Mouse (Mus musculus): ENCODE results near the gene Slc38a4. TPM values are rescaled to one million over a fixed set of nuclear protein-coding genes. Genes with fewer than 3 reads are reported as not detected.

The Slc38a4 gene
- polyA plus RNA-seq, 1 experiment from 2014 or later, result 7.9 TPM

GRCm38 (mm10) chr15:97054767-97055489 is 828 bp downstream of the Slc38a4 start:
- DNase-seq (ENCODE audit: low spot score), result no peak

GRCm38 (mm10) chr15:97054131-97054530 is 1.6 kb downstream of the Slc38a4 start:
- no peak for DNase-seq (ENCODE audit: low spot score)

GRCm38 (mm10) chr15:97050436-97050835 is 5.3 kb downstream of the Slc38a4 start:
- no peak for DNase-seq (ENCODE audit: low spot score)

- no peak for DNase-seq (ENCODE audit: low spot score)
Measured at GRCm38 (mm10) chr15:97050011-97050410, 5.7 kb downstream of the Slc38a4 start.

- no peak for DNase-seq (ENCODE audit: low spot score)
Measured at GRCm38 (mm10) chr15:97049281-97049841, 6.4 kb downstream of the Slc38a4 start.

GRCm38 (mm10) chr15:97048267-97048666 is 7.5 kb downstream of the Slc38a4 start:
- no peak for DNase-seq (ENCODE audit: low spot score)

GRCm38 (mm10) chr15:97043921-97044320 is 11.8 kb downstream of the Slc38a4 start:
- DNase-seq (ENCODE audit: low spot score), result no peak

GRCm38 (mm10) chr15:97042001-97042491 is 13.7 kb downstream of the Slc38a4 start:
- no peak for DNase-seq (ENCODE audit: low spot score)

- no peak for DNase-seq (ENCODE audit: low spot score)
Measured at GRCm38 (mm10) chr15:97041182-97041581, 14.6 kb downstream of the Slc38a4 start.

DNA sequence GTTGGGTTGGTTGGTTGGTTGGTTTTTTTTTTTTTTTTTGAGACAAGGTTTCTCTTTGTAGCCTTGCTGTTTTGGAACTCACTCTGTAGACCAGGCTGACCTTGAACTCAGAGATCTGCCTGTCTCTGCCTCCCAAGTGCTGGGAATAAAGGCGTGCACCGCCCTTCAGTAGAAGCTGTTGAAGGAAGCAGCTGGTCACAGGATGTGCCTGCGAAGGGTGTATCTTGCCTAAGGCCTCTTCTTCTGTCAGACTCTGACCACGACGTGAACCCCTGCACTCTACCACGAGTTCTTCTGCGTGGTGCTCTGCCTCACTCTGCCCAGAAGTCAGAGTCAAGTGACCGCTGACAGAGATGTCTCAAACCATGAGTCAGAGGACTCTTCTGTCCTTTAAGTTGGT is 18.0 kb downstream of the Slc38a4 start:
- DNase-seq (ENCODE audit: low spot score), result no peak

DNA sequence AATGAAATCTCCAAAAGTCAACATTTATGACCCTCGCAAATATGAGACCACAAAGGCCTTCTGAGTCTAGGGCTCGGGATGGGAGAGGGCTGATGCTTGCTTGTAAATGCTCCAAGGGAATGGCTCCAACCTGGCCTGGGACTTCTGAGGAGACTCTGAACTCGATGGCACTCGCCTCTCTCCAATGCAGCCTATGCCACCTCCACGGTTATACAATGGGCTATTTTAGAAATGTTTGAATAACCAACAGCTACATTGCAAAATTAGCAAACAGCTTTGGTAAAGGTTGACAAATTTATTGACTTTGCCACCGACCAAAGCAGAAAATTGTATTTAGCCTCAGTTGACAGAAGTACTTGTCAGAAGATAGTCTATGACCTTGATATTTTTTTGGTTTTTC is 19.9 kb downstream of the Slc38a4 start:
- no peak for DNase-seq (ENCODE audit: low spot score)

GRCm38 (mm10) chr15:97033485-97033991 is 22.2 kb downstream of the Slc38a4 start:
- DNase-seq (ENCODE audit: low spot score), result no peak

- DNase-seq (ENCODE audit: low spot score), result no peak
Measured at GRCm38 (mm10) chr15:97031886-97032285, 23.9 kb downstream of the Slc38a4 start.

DNA sequence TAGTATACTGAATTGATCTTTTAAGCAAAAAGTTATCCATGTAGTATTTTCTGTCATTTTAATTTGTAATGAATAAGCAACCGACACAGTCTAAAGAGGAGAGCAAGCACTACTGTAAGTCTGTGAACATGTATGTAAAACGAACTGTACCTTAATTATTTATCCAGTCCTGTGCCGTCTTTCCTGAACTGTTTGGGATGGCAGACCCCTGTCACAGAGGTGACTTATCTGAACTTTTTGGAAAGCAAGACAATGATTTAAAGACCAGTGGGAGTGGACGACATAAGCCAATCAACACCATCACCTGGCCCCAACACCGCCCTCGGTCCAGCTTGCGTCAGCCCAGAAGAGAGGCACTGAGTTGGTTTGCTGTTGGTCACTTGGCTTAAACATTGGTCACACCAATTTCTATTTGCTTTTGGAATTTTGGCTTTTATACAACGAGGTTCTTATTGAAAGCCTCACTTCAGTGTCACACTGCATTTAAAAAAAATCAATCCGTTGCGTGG is 24.7 kb downstream of the Slc38a4 start:
- no peak for DNase-seq (ENCODE audit: low spot score)

- no peak for DNase-seq (ENCODE audit: low spot score)
Measured at GRCm38 (mm10) chr15:97030136-97030535, 25.6 kb downstream of the Slc38a4 start.

DNA sequence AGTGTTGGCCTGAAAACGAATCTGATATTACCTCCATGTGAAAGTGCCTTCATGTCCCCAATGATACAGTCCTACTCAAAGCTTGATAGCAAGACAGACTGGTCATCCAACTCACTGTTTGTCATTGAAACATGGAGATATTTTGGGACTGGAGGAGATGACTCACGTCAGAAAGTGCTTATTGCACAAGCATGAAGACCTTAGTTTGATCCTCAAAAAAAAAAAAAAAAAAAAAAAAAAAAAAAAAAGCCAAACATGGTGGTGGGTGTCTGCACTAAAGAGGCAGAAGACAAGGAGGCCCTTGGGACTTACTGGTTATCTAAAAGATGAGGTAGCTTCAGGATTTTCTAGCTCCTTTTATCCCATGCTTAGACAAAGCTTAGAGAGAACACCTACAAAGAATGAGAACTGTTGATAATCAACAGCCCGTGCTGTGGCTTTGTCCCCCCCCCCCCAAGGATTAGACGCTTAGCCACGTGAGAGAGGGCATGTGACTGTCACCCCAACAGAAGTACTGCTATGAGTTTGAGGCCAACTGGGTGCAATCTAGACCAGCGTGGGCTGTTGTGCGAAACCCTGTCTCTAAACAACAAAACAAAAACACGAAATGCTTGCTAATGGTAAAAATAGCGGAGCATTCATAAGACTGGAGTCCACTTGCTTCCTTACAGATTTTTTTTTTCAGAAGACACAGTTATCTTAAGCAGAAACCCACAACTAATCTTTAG is 26.5 kb downstream of the Slc38a4 start:
- DNase-seq (ENCODE audit: low spot score), result no peak

GRCm38 (mm10) chr15:97028651-97029050 is 27.1 kb downstream of the Slc38a4 start:
- DNase-seq (ENCODE audit: low spot score), result no peak

- DNase-seq (ENCODE audit: low spot score), result no peak
Measured at GRCm38 (mm10) chr15:97028046-97028634, 27.6 kb downstream of the Slc38a4 start.

GRCm38 (mm10) chr15:97026670-97027069 is 29.1 kb downstream of the Slc38a4 start:
- DNase-seq (ENCODE audit: low spot score), result no peak

GRCm38 (mm10) chr15:97022764-97023163 is 33.0 kb downstream of the Slc38a4 start:
- no peak for DNase-seq (ENCODE audit: low spot score)

DNA sequence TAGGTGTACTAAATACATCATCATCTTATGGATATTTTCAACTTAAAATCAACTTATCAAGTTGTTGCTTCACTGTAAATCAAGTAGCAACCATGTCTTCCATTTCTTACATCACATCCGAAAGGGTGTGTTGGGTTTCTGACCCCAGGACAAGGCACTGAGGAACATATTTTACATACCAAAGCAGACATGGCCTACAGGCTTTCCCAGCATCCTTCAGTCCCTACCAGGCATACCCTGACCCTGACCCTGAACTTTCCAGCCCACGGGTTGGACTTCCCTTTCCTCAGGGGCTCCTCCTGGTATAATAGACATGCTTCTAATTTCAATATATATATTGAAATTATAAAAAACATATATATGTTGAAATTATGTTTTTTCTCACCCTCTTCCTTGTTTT is 33.5 kb downstream of the Slc38a4 start:
- no peak for DNase-seq (ENCODE audit: low spot score)

GRCm38 (mm10) chr15:97020221-97020620 is 35.5 kb downstream of the Slc38a4 start:
- no peak for DNase-seq (ENCODE audit: low spot score)

Measured in thymus, postnatal 0 days (tissue).